Mouse (Mus musculus): ENCODE data around the gene Spr.
"Not testable (repeated sequence)": the region's sequence is repeated elsewhere in the genome, so short reads cannot be mapped to it uniquely, and the experiment has no call there.

Gene Spr

DNA sequence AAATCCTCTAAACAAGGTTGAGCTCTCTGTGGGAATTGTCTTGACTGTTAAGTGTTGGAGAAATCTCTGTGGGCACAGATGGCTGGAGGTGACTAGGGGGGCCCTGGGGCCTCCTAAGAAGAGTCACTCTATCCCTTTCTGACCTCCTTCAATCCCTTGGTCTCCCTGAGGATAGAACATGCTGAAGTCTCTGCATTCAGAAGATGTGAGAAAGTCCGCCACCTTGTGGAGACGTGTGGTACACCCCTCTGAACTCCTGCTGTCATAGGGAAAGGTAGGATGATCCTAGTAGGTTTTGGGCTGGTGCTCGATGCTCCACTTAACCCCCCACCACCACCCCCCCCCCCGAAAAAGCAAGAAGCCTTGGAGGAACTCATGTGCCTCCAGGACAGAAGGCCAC, 5.9 kb downstream of the Spr start:
- DNase-seq (ENCODE audit: low spot score): no peak

DNA sequence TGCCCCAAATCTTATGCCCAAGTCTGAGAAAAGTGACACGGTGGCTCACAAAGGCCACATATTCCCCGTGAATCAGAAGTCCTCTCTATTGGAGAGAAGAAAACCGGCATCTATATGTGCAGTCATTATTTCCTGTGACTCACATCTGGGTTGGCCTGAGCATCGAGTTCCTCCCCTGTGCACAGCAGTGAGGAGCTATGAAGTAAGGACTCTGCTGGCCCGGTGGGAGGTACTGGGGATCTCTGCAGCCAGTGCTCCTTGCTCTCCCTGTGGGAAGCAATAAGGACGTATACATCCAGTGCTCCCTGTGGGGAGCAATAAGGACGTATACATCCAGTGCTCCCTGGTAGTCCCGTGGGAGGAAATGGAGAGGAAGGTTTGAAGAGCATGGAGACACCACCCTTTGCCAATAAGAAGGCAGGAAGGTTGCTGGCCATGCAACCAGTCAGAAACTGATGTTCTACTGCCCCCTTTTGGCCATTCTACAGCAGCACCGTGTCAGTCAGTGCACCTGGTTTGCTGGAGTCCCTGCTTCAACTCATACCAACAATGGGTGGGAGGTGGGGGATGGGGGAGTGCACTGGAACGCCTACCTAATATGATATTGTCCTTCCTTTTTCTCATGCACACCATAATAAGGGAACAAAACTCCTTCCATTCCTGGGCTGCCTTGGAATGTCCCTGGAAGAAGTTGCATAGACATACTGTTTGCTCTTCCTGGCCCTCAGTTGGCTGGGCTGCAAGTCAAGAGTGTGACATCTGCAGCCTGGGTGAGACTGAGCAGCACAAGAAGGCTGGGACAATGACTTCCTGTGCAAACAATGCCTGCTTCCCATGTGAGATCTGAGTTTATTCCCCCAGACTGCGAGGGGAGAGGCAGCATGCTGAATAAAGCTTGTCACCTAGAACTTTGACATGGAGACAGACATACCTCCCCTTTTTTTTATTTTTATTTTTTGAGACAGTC, 19.7 kb downstream of the Spr start:
- DNase-seq (ENCODE audit: low spot score): not testable (repeated sequence)

DNA sequence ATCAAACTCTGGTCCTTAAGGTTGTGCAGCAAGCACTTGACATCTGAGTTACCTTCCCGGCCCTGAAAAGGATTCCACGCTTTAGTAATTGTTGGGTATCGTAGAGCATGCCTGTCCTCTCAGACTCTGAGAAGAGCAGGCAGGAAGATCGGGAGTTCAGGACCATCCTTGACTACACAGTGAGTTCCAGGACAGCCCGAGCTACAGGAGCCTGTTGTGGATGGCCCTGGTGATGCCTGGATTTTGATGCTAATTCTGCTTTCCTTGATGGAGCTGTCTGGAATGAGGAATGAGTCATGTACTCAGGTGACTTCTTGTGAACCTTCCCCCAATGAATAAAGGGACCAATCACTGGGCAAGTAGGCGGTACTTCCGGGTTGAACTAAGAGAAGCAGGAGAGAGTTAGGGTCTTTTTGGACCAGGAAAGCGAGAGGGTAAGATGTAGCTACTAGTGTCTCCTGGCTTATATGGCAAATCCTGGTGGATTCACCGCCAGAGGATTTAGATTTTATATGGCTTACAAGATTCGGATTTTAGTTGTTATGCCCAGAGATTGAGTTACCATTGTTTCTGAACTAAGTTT, 32.4 kb downstream of the Spr start:
- DNase-seq (ENCODE audit: low spot score): no peak

DNA sequence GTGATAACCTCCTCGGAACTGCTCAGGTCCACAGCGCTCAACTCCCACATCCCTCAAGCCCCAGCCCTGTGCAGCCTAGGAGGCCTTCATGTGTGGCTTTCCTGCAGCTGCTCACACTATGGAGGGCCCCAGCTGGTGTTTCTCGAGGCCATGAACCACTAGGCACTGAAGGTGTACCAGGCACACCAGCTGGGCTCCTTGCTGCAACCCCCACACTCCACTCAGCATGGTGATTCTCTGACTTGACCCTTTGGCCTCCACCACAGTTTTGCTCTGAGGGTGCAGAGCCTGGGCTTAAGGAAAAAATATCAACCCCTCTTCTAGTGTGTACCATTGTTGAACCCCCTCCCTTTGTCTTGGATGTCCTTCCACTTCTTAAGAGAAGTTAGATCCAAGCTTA, 34.2 kb downstream of the Spr start:
- no peak for DNase-seq (ENCODE audit: low spot score)

DNA sequence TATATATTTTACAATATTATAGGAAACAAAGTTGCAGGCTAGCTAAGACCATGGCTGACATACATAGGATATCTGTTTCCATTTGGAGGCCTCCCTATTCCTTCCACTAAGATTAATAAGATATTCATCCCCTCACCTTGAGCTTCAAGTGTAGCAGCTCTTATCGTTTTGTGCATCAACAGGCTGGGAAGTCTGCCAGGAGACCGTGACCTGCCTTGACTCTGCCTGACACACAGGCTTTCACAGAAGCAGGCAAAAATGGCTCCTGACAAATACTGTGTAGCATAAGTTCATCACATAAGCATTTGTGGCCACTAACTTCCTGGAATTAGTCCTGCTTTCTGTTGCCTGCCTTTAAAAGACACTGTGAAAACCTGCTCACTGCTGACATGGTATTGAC, 41.1 kb downstream of the Spr start:
- no peak for DNase-seq (ENCODE audit: low spot score)

DNA sequence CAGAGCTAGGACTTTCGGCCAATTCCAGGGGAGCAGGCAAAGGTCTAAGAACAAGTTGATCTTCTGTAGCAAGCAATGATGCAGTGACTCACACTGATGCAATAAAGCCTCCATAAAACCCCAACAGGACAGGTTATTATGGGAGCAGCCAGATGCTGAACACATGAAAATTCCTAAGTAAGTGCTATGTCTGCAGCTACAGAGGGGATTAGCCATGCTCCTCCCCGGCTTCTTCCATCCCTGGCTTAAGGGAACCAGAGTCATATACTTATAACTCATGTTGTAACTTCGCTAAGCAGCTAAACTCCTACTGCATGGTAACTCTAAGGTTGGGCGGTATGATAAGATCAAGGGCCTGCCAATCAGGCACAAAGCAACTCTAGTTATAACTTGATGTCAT, 50.1 kb downstream of the Spr start:
- DNase-seq (ENCODE audit: low spot score): no peak

DNA sequence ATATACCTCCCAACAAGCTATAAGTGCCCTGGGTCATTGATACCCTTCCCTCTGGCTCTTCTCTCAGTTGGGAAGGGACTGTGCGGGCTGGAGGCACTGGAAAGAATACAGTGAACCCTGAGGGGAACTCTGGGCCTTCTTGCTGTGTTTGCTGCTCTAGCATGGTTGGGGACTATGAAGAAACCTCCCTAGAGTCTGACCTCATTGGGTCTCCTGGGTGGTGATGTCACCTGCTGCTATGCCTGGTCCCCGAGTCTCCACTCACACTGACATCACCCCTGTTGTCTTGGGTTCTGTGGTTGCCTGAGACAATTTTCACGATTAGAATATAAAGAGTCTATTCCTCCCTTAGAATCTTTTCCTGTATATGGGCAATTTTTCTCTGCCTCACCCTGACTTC, 50.9 kb downstream of the Spr start:
- DNase-seq (ENCODE audit: low spot score): no peak

Data from urinary bladder, postnatal 10 days (tissue).